Mouse (Mus musculus) midbrain, embryonic 14.5 days (tissue): ENCODE data around the gene Evc2. TPM values are rescaled to one million over a fixed set of nuclear protein-coding genes. Genes with fewer than 3 reads are reported as not detected.

Experiments
- ATAC-seq: fragments of 200-750 bp; cut with Nextera tagmentation; 2 replicates; pipeline ENCODE4 v1.8.0; 2017; ENCODE audit warnings: moderate number of reproducible peaks, moderate library complexity; ENCODE audit not compliant: low FRiP score, low TSS enrichment
- DNase-seq: peaks from one replicate; pipeline ENCODE4 v3.0.0-alpha.2; 2015
- H3K27ac ChIP-seq: fragments of 300-500 bp; sonication (generic); replicated peaks from 2 replicates; pipeline ENCODE4 v1.5.1; 2014; ENCODE audit warnings: mild to moderate bottlenecking, low read depth, low read length, moderate library complexity
- H3K27me3 ChIP-seq: fragments of 300-500 bp; sonication (generic); 2 replicates; pipeline ENCODE4 v1.6.1; 2014; ENCODE audit warnings: low read length, control low read depth, mixed read lengths; ENCODE audit not compliant: control insufficient read depth, insufficient read depth
- H3K36me3 ChIP-seq: fragments of 300-500 bp; sonication (generic); 2 replicates; pipeline ENCODE4 v1.6.1; 2014; ENCODE audit warnings: low read length, control low read depth; ENCODE audit not compliant: control insufficient read depth, insufficient read depth
- H3K4me1 ChIP-seq: fragments of 300-500 bp; sonication (generic); 2 replicates; pipeline ENCODE4 v1.6.1; 2014; ENCODE audit warnings: mild to moderate bottlenecking, antibody characterized with exemption, low read length, control low read depth; ENCODE audit not compliant: control insufficient read depth, insufficient read depth
- H3K4me2 ChIP-seq: fragments of 300-500 bp; sonication (generic); 2 replicates; pipeline ENCODE4 v1.6.1; 2014; ENCODE audit warnings: mild to moderate bottlenecking, low read length, moderate library complexity
- H3K4me3 ChIP-seq: fragments of 300-500 bp; sonication (generic); replicated peaks from 2 replicates; pipeline ENCODE4 v1.5.1; 2014; ENCODE audit warnings: low read depth, low read length
- H3K9ac ChIP-seq: fragments of 300-500 bp; sonication (generic); replicated peaks from 2 replicates; pipeline ENCODE4 v1.6.1; 2014; ENCODE audit warnings: mild to moderate bottlenecking, low read length, moderate library complexity
- H3K9me3 ChIP-seq: fragments of 300-500 bp; sonication (generic); 2 replicates; pipeline ENCODE4 v1.6.1; 2016; ENCODE audit warnings: low read length, control low read depth, mixed read lengths; ENCODE audit not compliant: control insufficient read depth
- WGBS: fragments of 180-500 bp; shearing (Covaris S2); extraction: QIAGEN DNeasy Blood & Tissue Kit; methylation state at CpG from one replicate; pipeline ENCODE4 v1.1.7; 2014; 5-methylcytosine and 5-hydroxymethylcytosine counted together
- polyA plus RNA-seq: library from polyadenylated mRNA; unstranded; fragments of >200 nt; fragmentation: Nextera tagmentation; extraction: Ambion mirVana; gene quantifications from 2 replicates; pipeline ENCODE4 v1.2.1, GENCODE M21; 2014

Gene Evc2
- polyA plus RNA-seq, 1 experiment from 2014 or later: 6.0 TPM

GRCm38 (mm10) chr5:37435417-37435816 is 97.1 kb downstream of the Evc2 start:
- DNase-seq (no peak), ATAC-seq (no peak)
- Histone ChIP-seq H3K9me3 (no peaks in the 10 kb centered on the region), H3K4me2 (no peak overlapping the region), H3K36me3 (no peaks in the 10 kb centered on the region), H3K4me3 (no peak overlapping the region), H3K4me1 (no peaks in the 10 kb centered on the region), H3K9ac (no peak overlapping the region), H3K27ac (no peak overlapping the region), H3K27me3 (no peaks in the 10 kb centered on the region)
- WGBS: 68% methylated on average over 3 of the region's 3 CpGs

- H3K4me2 ChIP-seq: no peak overlapping the region
- ATAC-seq (no peak), DNase-seq (no peak)
- WGBS: 85% methylated on average over 2 of the region's 2 CpGs
- H3K9me3 ChIP-seq: peaks cover 4% of the 10 kb centered on the region; the same call in 1 of the 2 replicates
- no peak overlapping the region for H3K9ac ChIP-seq
- no peak overlapping the region for H3K27ac ChIP-seq
- no peaks in the 10 kb centered on the region for H3K4me1 ChIP-seq
- no peaks in the 10 kb centered on the region for H3K27me3 ChIP-seq
- H3K4me3 ChIP-seq: no peak overlapping the region
- H3K36me3 ChIP-seq: no peaks in the 10 kb centered on the region
These were observed 104.5 kb downstream of the Evc2 start for GRCm38 (mm10) chr5:37442767-37443166.

GRCm38 (mm10) chr5:37447546-37447945 is 109.2 kb downstream of the Evc2 start:
- H3K27me3 ChIP-seq: no peaks in the 10 kb centered on the region
- DNase-seq: no peak
- H3K4me1 ChIP-seq: no peaks in the 10 kb centered on the region
- H3K36me3 ChIP-seq: no peaks in the 10 kb centered on the region
- no peak overlapping the region for H3K4me2 ChIP-seq
- peaks cover 4% of the 10 kb centered on the region; the same call in 1 of the 2 replicates for H3K9me3 ChIP-seq
- no peak overlapping the region for H3K4me3 ChIP-seq
- H3K27ac ChIP-seq: no peak overlapping the region
- no peak overlapping the region for H3K9ac ChIP-seq
- no peak for ATAC-seq
- 83% methylated on average over 3 of the region's 3 CpGs for WGBS

GRCm38 (mm10) chr5:37456590-37456989 is 118.3 kb downstream of the Evc2 start:
- Histone ChIP-seq H3K9me3 (no peaks in the 10 kb centered on the region), H3K27me3 (no peaks in the 10 kb centered on the region), H3K4me3 (no peak overlapping the region), H3K27ac (no peak overlapping the region), H3K9ac (no peak overlapping the region), H3K36me3 (no peaks in the 10 kb centered on the region), H3K4me1 (no peaks in the 10 kb centered on the region), H3K4me2 (no peak overlapping the region)
- no peak for DNase-seq
- WGBS: 67% methylated on average over 2 of the region's 2 CpGs
- ATAC-seq: no peak

GRCm38 (mm10) chr5:37457191-37457590 is 118.9 kb downstream of the Evc2 start:
- WGBS: 77% methylated on average over 5 of the region's 5 CpGs
- no peak overlapping the region for H3K4me3 ChIP-seq
- no peaks in the 10 kb centered on the region for H3K36me3 ChIP-seq
- no peak overlapping the region for H3K9ac ChIP-seq
- H3K4me1 ChIP-seq: no peaks in the 10 kb centered on the region
- no peak overlapping the region for H3K27ac ChIP-seq
- no peak overlapping the region for H3K4me2 ChIP-seq
- ATAC-seq: no peak
- H3K27me3 ChIP-seq: no peaks in the 10 kb centered on the region
- DNase-seq: no peak
- no peaks in the 10 kb centered on the region for H3K9me3 ChIP-seq

GRCm38 (mm10) chr5:37457831-37458230 is 119.5 kb downstream of the Evc2 start:
- H3K9ac ChIP-seq: no peak overlapping the region
- no peak overlapping the region for H3K4me3 ChIP-seq
- no peaks in the 10 kb centered on the region for H3K9me3 ChIP-seq
- no peak for ATAC-seq
- no peaks in the 10 kb centered on the region for H3K27me3 ChIP-seq
- H3K36me3 ChIP-seq: no peaks in the 10 kb centered on the region
- WGBS: 87% methylated on average over 2 of the region's 2 CpGs
- no peak for DNase-seq
- no peak overlapping the region for H3K4me2 ChIP-seq
- no peak overlapping the region for H3K27ac ChIP-seq
- no peaks in the 10 kb centered on the region for H3K4me1 ChIP-seq

GRCm38 (mm10) chr5:37458236-37458635 is 119.9 kb downstream of the Evc2 start:
- Histone ChIP-seq H3K9ac (no peak overlapping the region), H3K36me3 (no peaks in the 10 kb centered on the region), H3K4me3 (no peak overlapping the region), H3K27me3 (no peaks in the 10 kb centered on the region), H3K9me3 (no peaks in the 10 kb centered on the region), H3K4me2 (no peak overlapping the region), H3K27ac (no peak overlapping the region), H3K4me1 (no peaks in the 10 kb centered on the region)
- WGBS: 53% methylated on average over 2 of the region's 2 CpGs
- DNase-seq (no peak), ATAC-seq (no peak)

- Histone ChIP-seq H3K36me3 (no peaks in the 10 kb centered on the region), H3K4me2 (no peak overlapping the region), H3K4me3 (no peak overlapping the region), H3K4me1 (no peaks in the 10 kb centered on the region), H3K27me3 (no peaks in the 10 kb centered on the region), H3K9me3 (no peaks in the 10 kb centered on the region), H3K9ac (no peak overlapping the region), H3K27ac (no peak overlapping the region)
- ATAC-seq: no peak
- 92% methylated on average over 10 of the region's 10 CpGs for WGBS
- no peak for DNase-seq
These were observed 127.2 kb downstream of the Evc2 start for GRCm38 (mm10) chr5:37465461-37465860.

GRCm38 (mm10) chr5:37467646-37468045 is 129.3 kb downstream of the Evc2 start:
- H3K27ac ChIP-seq: no peak overlapping the region
- no peaks in the 10 kb centered on the region for H3K4me1 ChIP-seq
- ATAC-seq: no peak
- WGBS: 89% methylated on average over 2 of the region's 2 CpGs
- H3K36me3 ChIP-seq: no peaks in the 10 kb centered on the region
- H3K4me3 ChIP-seq: no peak overlapping the region
- H3K9me3 ChIP-seq: no peaks in the 10 kb centered on the region
- H3K4me2 ChIP-seq: no peak overlapping the region
- no peak overlapping the region for H3K9ac ChIP-seq
- H3K27me3 ChIP-seq: no peaks in the 10 kb centered on the region
- no peak for DNase-seq
